Mouse (Mus musculus): ENCODE results near the gene Mtrex. TPM values are rescaled to one million over a fixed set of nuclear protein-coding genes. Genes with fewer than 3 reads are reported as not detected.
A peak's percentile ranks its signal among the peaks of the same experiment; 100 is the strongest.

Mtrex gene
- polyA plus RNA-seq (2014; fragmentation: Nextera tagmentation; extraction: Ambion mirVana), result 94.7 and 103 TPM in 2 replicates

GRCm38 (mm10) chr13:112927287-112928001 lies at the start of gene Mtrex, which contains the start of gene Dhx29:
Mtrex (minus strand) TSS chr13:112927398.
Dhx29 (plus strand) TSS chr13:112927454.
- Histone ChIP-seq H3K4me2 (replicated peaks; ENCODE audit: low read depth, low read length) (peak within 1 kb of the TSS; percentile 69), H3K36me3 (ENCODE audit: control insufficient read depth, insufficient read depth, low read length) (0 out of 2 replicates have a peak, but pooled peaks cover 3% of the 10 kb centered on the region), H3K9me3 (ENCODE audit: control insufficient read depth, low read length) (no peaks in the 10 kb centered on the region), H3K27ac (ENCODE audit: low read depth, low read length) (peak within 1 kb of the TSS; percentile 84), H3K4me1 (replicated peaks; ENCODE audit: control insufficient read depth, insufficient read depth, low read length) (peaks cover 4% of the 10 kb centered on the region), H3K27me3 (ENCODE audit: control insufficient read depth, insufficient read depth, low read length) (no peaks in the 10 kb centered on the region), H3K4me3 (ENCODE audit: low read depth, low read length) (peak within 1 kb of the TSS; percentile 84), H3K9ac (ENCODE audit: low read depth, low read length) (peak within 1 kb of the TSS; percentile 82)
- peak; percentile 99 for ATAC-seq (ENCODE audit: low FRiP score)
- DNase-seq (ENCODE audit: low spot score), result peak; percentile 97
- WGBS, result under 1% methylated on average over 57 of the region's 57 CpGs

GRCm38 (mm10) chr13:112976720-112977119 lies 49.5 kb upstream of the Mtrex start:
- H3K9ac ChIP-seq (ENCODE audit: low read depth, low read length), result no peak overlapping the region

GRCm38 (mm10) chr13:112967267-112967666 lies 40.1 kb upstream of the Mtrex start:
- H3K36me3 ChIP-seq (ENCODE audit: control insufficient read depth, insufficient read depth, low read length), result peaks cover 3% of the 10 kb centered on the region; the same call in 1 of the 2 replicates
- H3K27me3 ChIP-seq (ENCODE audit: control insufficient read depth, insufficient read depth, low read length), result no peaks in the 10 kb centered on the region
- no peaks in the 10 kb centered on the region for H3K4me1 ChIP-seq (replicated peaks; ENCODE audit: control insufficient read depth, insufficient read depth, low read length)
- ATAC-seq (ENCODE audit: low FRiP score) (no peak), DNase-seq (ENCODE audit: low spot score) (no peak)
- H3K9me3 ChIP-seq (ENCODE audit: control insufficient read depth, low read length), result no peaks in the 10 kb centered on the region
- no peak overlapping the region for H3K27ac ChIP-seq (ENCODE audit: low read depth, low read length)
- no peak overlapping the region for H3K4me3 ChIP-seq (ENCODE audit: low read depth, low read length)
- H3K4me2 ChIP-seq (replicated peaks; ENCODE audit: low read depth, low read length), result no peak overlapping the region
- 94% methylated on average over 5 of the region's 5 CpGs for WGBS
- no peak overlapping the region for H3K9ac ChIP-seq (ENCODE audit: low read depth, low read length)

More at GRCm38 (mm10) chr13:112976720-112977119, 49.5 kb upstream of the Mtrex start:
- Histone ChIP-seq H3K4me3 (ENCODE audit: low read depth, low read length) (no peak overlapping the region), H3K9me3 (ENCODE audit: control insufficient read depth, low read length) (no peaks in the 10 kb centered on the region), H3K36me3 (ENCODE audit: control insufficient read depth, insufficient read depth, low read length) (no peaks in the 10 kb centered on the region), H3K27ac (ENCODE audit: low read depth, low read length) (no peak overlapping the region), H3K4me2 (replicated peaks; ENCODE audit: low read depth, low read length) (no peak overlapping the region), H3K4me1 (replicated peaks; ENCODE audit: control insufficient read depth, insufficient read depth, low read length) (no peaks in the 10 kb centered on the region), H3K27me3 (ENCODE audit: control insufficient read depth, insufficient read depth, low read length) (peaks cover under 1% of the 10 kb centered on the region; the same call in 1 of the 2 replicates)
- WGBS, result 41% methylated on average over 10 of the region's 10 CpGs
- DNase-seq (ENCODE audit: low spot score) (no peak), ATAC-seq (ENCODE audit: low FRiP score) (no peak)

- no peaks in the 10 kb centered on the region for H3K9me3 ChIP-seq (ENCODE audit: control insufficient read depth, low read length)
- no peaks in the 10 kb centered on the region for H3K4me1 ChIP-seq (replicated peaks; ENCODE audit: control insufficient read depth, insufficient read depth, low read length)
- no peak overlapping the region for H3K4me2 ChIP-seq (replicated peaks; ENCODE audit: low read depth, low read length)
- H3K4me3 ChIP-seq (ENCODE audit: low read depth, low read length), result no peak overlapping the region
- no peaks in the 10 kb centered on the region for H3K27me3 ChIP-seq (ENCODE audit: control insufficient read depth, insufficient read depth, low read length)
- peaks cover 5% of the 10 kb centered on the region; the same call in 1 of the 2 replicates for H3K36me3 ChIP-seq (ENCODE audit: control insufficient read depth, insufficient read depth, low read length)
- ATAC-seq (ENCODE audit: low FRiP score) (no peak), DNase-seq (ENCODE audit: low spot score) (no peak)
- H3K9ac ChIP-seq (ENCODE audit: low read depth, low read length), result no peak overlapping the region
- no peak overlapping the region for H3K27ac ChIP-seq (ENCODE audit: low read depth, low read length)
- 94% methylated on average over 12 of the region's 12 CpGs for WGBS
Observed at GRCm38 (mm10) chr13:112964421-112964820, 37.2 kb upstream of the Mtrex start.

- Histone ChIP-seq H3K4me2 (replicated peaks; ENCODE audit: low read depth, low read length) (no peak overlapping the region), H3K27ac (ENCODE audit: low read depth, low read length) (no peak overlapping the region), H3K27me3 (ENCODE audit: control insufficient read depth, insufficient read depth, low read length) (no peaks in the 10 kb centered on the region), H3K9ac (ENCODE audit: low read depth, low read length) (no peak overlapping the region), H3K4me1 (replicated peaks; ENCODE audit: control insufficient read depth, insufficient read depth, low read length) (no peaks in the 10 kb centered on the region), H3K9me3 (ENCODE audit: control insufficient read depth, low read length) (no peaks in the 10 kb centered on the region), H3K4me3 (ENCODE audit: low read depth, low read length) (no peak overlapping the region), H3K36me3 (ENCODE audit: control insufficient read depth, insufficient read depth, low read length) (peaks cover 5% of the 10 kb centered on the region; the same call in 1 of the 2 replicates)
- ATAC-seq (ENCODE audit: low FRiP score) (no peak), DNase-seq (ENCODE audit: low spot score) (no peak)
- WGBS, result 89% methylated on average over 5 of the region's 5 CpGs
Observed at GRCm38 (mm10) chr13:112963081-112963480, 35.9 kb upstream of the Mtrex start.

- Histone ChIP-seq H3K4me2 (replicated peaks; ENCODE audit: low read depth, low read length) (no peak overlapping the region), H3K4me1 (replicated peaks; ENCODE audit: control insufficient read depth, insufficient read depth, low read length) (no peaks in the 10 kb centered on the region), H3K36me3 (ENCODE audit: control insufficient read depth, insufficient read depth, low read length) (peaks cover 13% of the 10 kb centered on the region; the same call in 1 of the 2 replicates), H3K27me3 (ENCODE audit: control insufficient read depth, insufficient read depth, low read length) (no peaks in the 10 kb centered on the region), H3K9me3 (ENCODE audit: control insufficient read depth, low read length) (no peaks in the 10 kb centered on the region), H3K9ac (ENCODE audit: low read depth, low read length) (no peak overlapping the region), H3K27ac (ENCODE audit: low read depth, low read length) (no peak overlapping the region), H3K4me3 (ENCODE audit: low read depth, low read length) (no peak overlapping the region)
- DNase-seq (ENCODE audit: low spot score) (no peak), ATAC-seq (ENCODE audit: low FRiP score) (no peak)
- 92% methylated on average over 8 of the region's 8 CpGs for WGBS
Observed at GRCm38 (mm10) chr13:112954067-112954466, 26.9 kb upstream of the Mtrex start.

- H3K4me3 ChIP-seq (ENCODE audit: low read depth, low read length), result no peak overlapping the region
- no peak overlapping the region for H3K27ac ChIP-seq (ENCODE audit: low read depth, low read length)
- no peak overlapping the region for H3K9ac ChIP-seq (ENCODE audit: low read depth, low read length)
- H3K27me3 ChIP-seq (ENCODE audit: control insufficient read depth, insufficient read depth, low read length), result no peaks in the 10 kb centered on the region
- no peak overlapping the region for H3K4me2 ChIP-seq (replicated peaks; ENCODE audit: low read depth, low read length)
- peaks cover 11% of the 10 kb centered on the region; the same call in 1 of the 2 replicates for H3K36me3 ChIP-seq (ENCODE audit: control insufficient read depth, insufficient read depth, low read length)
- DNase-seq (ENCODE audit: low spot score) (no peak), ATAC-seq (ENCODE audit: low FRiP score) (no peak)
- H3K4me1 ChIP-seq (replicated peaks; ENCODE audit: control insufficient read depth, insufficient read depth, low read length), result no peaks in the 10 kb centered on the region
- no peaks in the 10 kb centered on the region for H3K9me3 ChIP-seq (ENCODE audit: control insufficient read depth, low read length)
- WGBS, result 91% methylated on average over 6 of the region's 6 CpGs
Observed at GRCm38 (mm10) chr13:112945900-112946299, 18.7 kb upstream of the Mtrex start.

GRCm38 (mm10) chr13:112945312-112945711 lies 18.1 kb upstream of the Mtrex start:
- H3K4me3 ChIP-seq (ENCODE audit: low read depth, low read length), result no peak overlapping the region
- no peak overlapping the region for H3K27ac ChIP-seq (ENCODE audit: low read depth, low read length)
- no peaks in the 10 kb centered on the region for H3K4me1 ChIP-seq (replicated peaks; ENCODE audit: control insufficient read depth, insufficient read depth, low read length)
- H3K9me3 ChIP-seq (ENCODE audit: control insufficient read depth, low read length), result no peaks in the 10 kb centered on the region
- H3K4me2 ChIP-seq (replicated peaks; ENCODE audit: low read depth, low read length), result no peak overlapping the region
- H3K36me3 ChIP-seq (ENCODE audit: control insufficient read depth, insufficient read depth, low read length), result peaks cover 7% of the 10 kb centered on the region; the same call in 1 of the 2 replicates
- no peak for ATAC-seq (ENCODE audit: low FRiP score)
- WGBS, result 96% methylated on average over 9 of the region's 9 CpGs
- DNase-seq (ENCODE audit: low spot score), result no peak
- H3K27me3 ChIP-seq (ENCODE audit: control insufficient read depth, insufficient read depth, low read length), result no peaks in the 10 kb centered on the region
- no peak overlapping the region for H3K9ac ChIP-seq (ENCODE audit: low read depth, low read length)

- 69% methylated on average over 15 of the region's 15 CpGs for WGBS
- Histone ChIP-seq H3K27me3 (ENCODE audit: control insufficient read depth, insufficient read depth, low read length) (no peaks in the 10 kb centered on the region), H3K36me3 (ENCODE audit: control insufficient read depth, insufficient read depth, low read length) (peaks cover under 1% of the 10 kb centered on the region; the same call in 1 of the 2 replicates), H3K4me1 (replicated peaks; ENCODE audit: control insufficient read depth, insufficient read depth, low read length) (no peaks in the 10 kb centered on the region), H3K4me3 (ENCODE audit: low read depth, low read length) (no peak overlapping the region), H3K9me3 (ENCODE audit: control insufficient read depth, low read length) (no peaks in the 10 kb centered on the region), H3K9ac (ENCODE audit: low read depth, low read length) (no peak overlapping the region), H3K27ac (ENCODE audit: low read depth, low read length) (no peak overlapping the region), H3K4me2 (replicated peaks; ENCODE audit: low read depth, low read length) (no peak overlapping the region)
- no peak for DNase-seq (ENCODE audit: low spot score)
- no peak for ATAC-seq (ENCODE audit: low FRiP score)
Observed at GRCm38 (mm10) chr13:112941879-112942330, 14.7 kb upstream of the Mtrex start.
